Mouse (Mus musculus) 3T3-L1 (cell line): ENCODE data around the gene Fat3.
A peak's percentile ranks its signal among the peaks of the same experiment; 100 is the strongest.

Experiments used
- DNase-seq: peaks from one replicate; pipeline ENCODE4 v3.0.0-alpha.2; 2015; ENCODE audit warnings: low read depth, low spot score

Fat3 gene

DNA sequence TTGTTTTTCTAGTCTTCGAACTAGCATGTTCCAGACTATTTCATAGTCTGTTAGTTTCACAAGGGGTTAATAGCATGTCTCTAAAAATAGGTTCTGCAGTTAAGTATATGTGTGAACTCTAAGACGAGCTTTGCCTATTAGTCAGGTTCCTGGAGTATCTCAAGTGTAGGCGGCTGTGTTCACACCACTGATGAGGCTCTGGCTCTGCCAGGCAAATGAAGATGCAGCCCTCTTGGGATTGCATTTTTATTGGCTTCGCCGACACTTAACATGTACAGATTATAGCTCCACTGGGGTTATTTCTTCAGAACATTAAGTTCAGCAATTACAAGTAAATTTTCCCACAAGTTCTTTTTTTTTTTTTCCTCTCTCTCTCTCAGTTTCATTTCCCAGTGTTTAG, 614.3 kb downstream of the Fat3 start:
- DNase-seq: no peak

DNA sequence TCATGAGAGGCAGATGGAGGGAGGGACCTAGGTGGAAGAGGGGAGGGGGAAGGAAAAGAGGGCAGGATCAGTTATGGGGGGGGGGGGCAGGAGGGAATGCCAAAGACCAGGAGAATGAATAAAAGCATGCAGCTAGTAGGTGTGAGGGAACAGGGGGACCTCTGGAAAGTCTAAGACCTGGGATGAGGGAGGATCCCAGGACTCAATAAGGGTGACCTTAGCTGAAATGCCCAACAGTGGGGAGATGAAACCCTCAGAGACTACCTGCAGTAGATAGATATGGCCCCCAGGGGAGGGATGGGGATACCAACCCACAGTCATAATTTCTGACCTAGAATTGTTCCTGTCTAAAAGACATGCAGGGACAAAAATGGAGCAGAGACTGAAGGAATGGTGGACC, 620.3 kb downstream of the Fat3 start:
- no peak for DNase-seq

DNA sequence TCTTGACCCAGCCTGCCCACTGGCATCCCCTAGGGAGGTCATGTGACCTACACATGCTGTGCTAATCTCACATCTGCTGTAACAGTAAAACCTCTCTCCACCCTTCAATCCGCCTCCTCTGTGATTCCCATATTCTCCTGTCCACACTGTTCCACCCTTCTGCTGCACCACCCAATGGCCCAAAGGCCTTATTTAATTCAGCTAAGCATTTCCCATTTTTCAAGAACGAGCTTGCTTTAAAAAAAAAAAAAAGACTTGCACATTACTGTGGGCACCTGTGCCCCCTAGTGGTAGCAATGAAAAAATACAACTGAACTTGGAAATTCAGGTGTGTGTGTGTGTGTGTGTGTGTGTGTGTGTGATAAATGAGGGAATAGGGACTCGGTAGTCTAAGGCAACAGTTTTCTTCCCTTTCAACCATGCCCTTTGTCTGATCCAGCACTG, 620.9 kb downstream of the Fat3 start:
- DNase-seq: peak; percentile 42

DNA sequence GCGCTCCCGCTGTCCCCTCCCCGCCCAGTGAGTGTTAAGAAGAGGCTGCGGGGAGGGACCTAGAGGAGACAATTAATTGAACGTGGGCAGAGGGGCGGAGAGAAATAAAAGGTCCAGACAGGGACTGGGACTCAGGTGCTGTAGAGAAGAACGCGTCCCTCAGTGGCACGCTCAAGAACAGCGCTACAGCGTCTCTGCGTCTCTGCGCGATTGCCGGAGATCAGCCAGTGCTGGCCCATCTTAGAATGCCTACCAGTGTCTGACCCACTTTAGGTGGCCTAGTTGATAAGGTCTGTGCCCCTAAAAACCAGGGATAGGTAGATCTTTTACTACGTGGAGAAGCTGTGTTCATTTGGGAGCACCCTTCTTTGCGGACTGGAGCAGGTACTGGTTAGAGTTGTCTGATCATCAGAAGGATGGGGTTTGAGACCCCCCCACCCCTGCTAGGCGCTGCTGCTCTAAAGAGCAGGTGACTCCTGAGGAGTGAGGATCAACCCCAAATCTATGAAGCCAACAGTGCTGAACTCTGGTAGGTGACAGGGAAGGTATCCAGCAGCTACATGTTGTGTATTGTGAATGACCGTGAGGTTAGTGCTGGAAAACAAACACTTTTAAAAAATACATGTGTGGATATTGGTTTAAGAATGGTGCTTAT, 626.5 kb downstream of the Fat3 start, which contains the start of gene Mtnr1b:
Mtnr1b (minus strand) TSS at position 51 of the 655 bp plus-strand sequence.
- no peak for DNase-seq

DNA sequence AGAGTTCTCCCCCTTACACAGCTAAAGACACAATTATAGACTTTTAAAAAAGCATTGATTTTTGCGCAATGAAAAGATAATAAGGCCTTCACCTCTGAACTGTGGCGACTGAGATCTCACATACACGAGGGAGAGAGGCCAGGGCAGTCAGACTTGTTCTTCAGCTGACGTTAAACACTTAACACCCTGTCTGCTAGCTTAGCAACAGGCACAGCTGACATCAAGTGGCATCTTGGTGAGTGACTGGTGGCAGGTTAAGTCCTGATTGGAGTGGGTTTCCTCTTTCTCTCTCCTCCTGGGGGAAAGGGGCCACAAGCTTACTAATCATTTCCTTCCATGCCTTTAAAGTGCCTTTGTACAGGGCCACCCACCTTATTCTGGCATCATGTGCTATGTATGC, 631.1 kb downstream of the Fat3 start:
- DNase-seq: no peak

DNA sequence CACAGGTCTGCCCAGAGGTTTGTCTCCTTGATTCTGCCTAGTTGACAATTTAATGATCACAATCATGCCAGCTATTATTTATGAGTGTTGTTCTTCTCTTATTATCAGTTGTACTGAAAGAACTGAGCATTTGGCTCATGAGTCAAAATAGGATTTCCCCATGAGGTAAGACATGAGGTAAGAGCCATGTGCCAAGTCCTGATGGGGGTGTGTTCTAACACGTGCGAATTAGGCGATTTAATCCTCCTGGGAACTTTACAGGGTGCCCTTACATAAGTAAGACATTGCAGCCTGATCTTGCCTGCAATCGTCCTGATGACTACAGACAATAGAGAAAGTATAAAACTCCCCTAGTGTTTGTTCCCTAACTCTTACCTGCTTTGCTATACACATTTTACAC, 631.6 kb downstream of the Fat3 start:
- no peak for DNase-seq

DNA sequence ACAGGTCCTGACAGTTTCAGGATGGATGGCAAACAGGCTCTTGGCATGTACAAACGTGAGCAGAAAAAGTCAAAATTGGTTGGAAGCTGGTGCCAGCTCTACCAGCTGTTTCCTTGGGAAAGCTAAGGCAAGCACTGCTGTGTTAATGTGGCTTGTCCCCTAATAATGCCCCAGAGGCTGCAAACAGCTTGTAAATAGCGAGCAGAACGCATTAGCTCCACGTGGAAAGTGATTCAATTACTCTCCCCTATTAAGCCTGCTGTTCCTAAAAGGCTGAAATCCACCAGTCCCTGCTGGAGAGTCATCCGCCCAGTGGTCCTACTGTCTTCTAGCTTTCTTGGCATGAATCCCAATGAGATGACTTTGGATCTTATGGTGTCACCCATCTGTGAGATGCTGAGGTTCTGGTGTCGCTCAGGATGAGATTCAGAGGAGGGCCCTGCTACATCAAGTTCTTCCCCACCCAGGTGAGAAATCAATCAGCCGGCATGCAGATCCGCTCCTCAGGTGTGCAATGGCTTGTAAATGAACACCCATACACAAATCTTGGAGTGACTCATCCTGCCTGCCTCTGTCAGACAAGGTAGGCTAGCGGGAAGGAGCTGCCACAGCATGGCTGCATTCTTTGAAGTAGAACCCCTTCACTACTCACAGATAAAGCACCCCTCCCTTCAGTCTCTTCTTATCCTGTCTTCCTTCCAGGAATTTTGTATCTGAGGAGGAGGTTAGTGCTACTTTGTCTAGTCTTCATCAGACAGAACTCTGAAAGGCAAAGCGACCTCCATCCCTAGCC, 634.6 kb downstream of the Fat3 start:
- no peak for DNase-seq

DNA sequence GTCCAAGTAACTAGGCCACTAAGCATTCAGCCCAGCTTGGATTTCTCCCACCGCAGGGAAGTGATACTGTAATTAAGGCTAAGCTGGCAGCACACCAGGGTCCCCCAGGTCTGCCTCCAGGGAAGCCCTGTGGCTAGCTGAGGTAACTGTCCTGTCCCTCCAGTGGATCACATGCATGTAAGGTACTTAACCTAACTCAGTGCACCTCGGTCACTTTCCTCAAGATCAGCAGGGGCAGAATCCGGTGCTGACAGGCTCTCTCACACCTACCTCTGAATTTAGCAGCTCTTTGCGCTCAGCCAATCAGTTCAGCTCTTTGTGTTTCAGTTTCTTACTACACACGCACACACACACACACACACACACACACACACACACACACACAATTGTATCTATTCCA, 639.7 kb downstream of the Fat3 start:
- DNase-seq: no peak
